Mouse (Mus musculus) kidney, adult 8-10 months (tissue): ENCODE data around the gene Slpi.
"Not testable (repeated sequence)": the region's sequence is repeated elsewhere in the genome, so short reads cannot be mapped to it uniquely, and the experiment has no call there.

Experiments used
- DNase-seq, 2 experiments: peaks; one replicate each; pipeline ENCODE4 v3.0.0; 2022

The Slpi gene

GRCm38 (mm10) chr2:164373187-164373586 is 15.7 kb downstream of the Slpi start:
- DNase-seq = no peak

GRCm38 (mm10) chr2:164372408-164373053 is 16.4 kb downstream of the Slpi start:
- DNase-seq = no peak

- no peak for DNase-seq
Measured at GRCm38 (mm10) chr2:164371371-164371770, 17.5 kb downstream of the Slpi start.

- DNase-seq = no peak
Measured at GRCm38 (mm10) chr2:164368620-164369105, 20.2 kb downstream of the Slpi start.

GRCm38 (mm10) chr2:164366947-164367346 is 21.9 kb downstream of the Slpi start:
- DNase-seq = no peak

- DNase-seq = no peak
Measured at GRCm38 (mm10) chr2:164360974-164361657, 27.8 kb downstream of the Slpi start.

- no peak for DNase-seq
Measured at GRCm38 (mm10) chr2:164359668-164360067, 29.2 kb downstream of the Slpi start.

- no peak for DNase-seq
Measured at GRCm38 (mm10) chr2:164359031-164359430, 29.9 kb downstream of the Slpi start.

- DNase-seq = peak in 1 of 2 experiments; percentile 9
Measured at GRCm38 (mm10) chr2:164358373-164358772, 30.5 kb downstream of the Slpi start.

- DNase-seq = no peak
Measured at GRCm38 (mm10) chr2:164356177-164356967, 32.5 kb downstream of the Slpi start.

- DNase-seq = no peak
Measured at GRCm38 (mm10) chr2:164353356-164353755, 35.5 kb downstream of the Slpi start.

GRCm38 (mm10) chr2:164352697-164353096 is 36.2 kb downstream of the Slpi start:
- no peak for DNase-seq

GRCm38 (mm10) chr2:164348980-164349379 is 39.9 kb downstream of the Slpi start:
- peak in 1 of 2 experiments; percentile 46 for DNase-seq

- not testable (repeated sequence) for DNase-seq
Measured at GRCm38 (mm10) chr2:164347697-164348096, 41.2 kb downstream of the Slpi start.

GRCm38 (mm10) chr2:164343732-164344131 is 45.2 kb downstream of the Slpi start:
- not testable (repeated sequence) for DNase-seq

- not testable (repeated sequence) for DNase-seq
Measured at GRCm38 (mm10) chr2:164332440-164332839, 56.5 kb downstream of the Slpi start, which contains the start of gene Svs5. Svs5 (plus strand) TSS chr2:164332740.

GRCm38 (mm10) chr2:164320983-164321382 is 67.9 kb downstream of the Slpi start:
- DNase-seq = no peak

GRCm38 (mm10) chr2:164316451-164316850 is 72.4 kb downstream of the Slpi start, which contains the start of gene Svs6:
Svs6 (plus strand) TSS chr2:164316751.
- DNase-seq = not testable (repeated sequence)

- not testable (repeated sequence) for DNase-seq
Measured at GRCm38 (mm10) chr2:164315460-164315859, 73.4 kb downstream of the Slpi start.

GRCm38 (mm10) chr2:164312599-164312998 is 76.3 kb downstream of the Slpi start:
- DNase-seq = no peak
